8 mouse cellular contexts compared by ENCODE assay signal in the genomic region with DNA sequence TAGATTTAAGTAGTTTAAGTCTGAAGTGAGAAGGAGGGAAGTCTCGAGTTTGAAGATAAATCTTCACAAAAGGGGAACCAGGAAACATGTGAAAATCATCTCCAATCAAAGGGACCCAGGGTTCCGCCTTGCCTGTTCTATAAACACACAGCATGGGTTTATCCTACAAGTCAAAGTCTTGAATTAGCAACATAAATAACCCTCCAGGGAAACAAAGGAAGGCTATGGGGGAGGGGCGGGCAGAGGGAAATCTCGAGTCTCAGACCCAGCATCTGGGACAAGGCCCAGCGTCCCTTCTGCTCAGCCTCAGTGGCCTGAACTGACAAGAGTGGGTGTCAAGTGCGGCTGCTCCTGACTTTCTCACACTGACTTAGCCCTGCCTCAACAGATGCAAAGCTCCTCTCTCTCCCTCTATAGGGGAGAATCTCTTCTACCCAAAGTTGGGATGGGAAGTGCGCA.
DNase-seq lines count a peak whose midpoint lies in the region; ATAC-seq and TF ChIP-seq lines count a peak whose summit lies in the region.

No protein-coding gene starts in this region.

- no peak overlapping the region for H3K27ac ChIP-seq in kidney, postnatal 0 days
- H3K27ac ChIP-seq in embryonic facial prominence, embryonic 10.5 days (replicated peaks): peak overlapping the region; percentile 66
- H3K27ac ChIP-seq in hindbrain, embryonic 16.5 days (ENCODE audit: low read depth, low read length): no peak overlapping the region

- peak; percentile 57; the same call in 1 of the 2 replicates for ATAC-seq in kidney, postnatal 0 days (replicated peaks; ENCODE audit: low FRiP score, low read depth)
- ATAC-seq in hindbrain, embryonic 16.5 days: 0 out of 2 replicates have a peak, but pooled peaks have one; percentile 42
- ATAC-seq in megakaryocyte, adult 5-6 weeks (ENCODE audit: poor library complexity, severe bottlenecking): peak; percentile 78
- ATAC-seq in erythroid progenitor cell, adult 5-6 weeks (replicated peaks; ENCODE audit: low FRiP score, poor library complexity, severe bottlenecking): no peak

- no peak for TF ChIP-seq CTCF in kidney, postnatal 0 days (IDR thresholded peaks at IDR 0.05; ENCODE audit: low read depth)

- DNase-seq in kidney, postnatal 0 days (ENCODE audit: low spot score): peak; percentile 36
- DNase-seq in kidney, postnatal 25 days: no peak
- DNase-seq in embryonic facial prominence, embryonic 10.5 days (ENCODE audit: low spot score): peak; percentile 67
- no peak for DNase-seq in left cerebral cortex, adult 11 months (ENCODE audit: low spot score)
- no peak for DNase-seq in gastrocnemius, postnatal 25 days

- H3K4me1 ChIP-seq in kidney, postnatal 0 days (replicated peaks; ENCODE audit: insufficient read depth, low read length): no peaks in the 10 kb centered on the region
- H3K4me1 ChIP-seq in embryonic facial prominence, embryonic 10.5 days: peaks cover 9% of the 10 kb centered on the region
- no peaks in the 10 kb centered on the region for H3K4me1 ChIP-seq in hindbrain, embryonic 16.5 days (ENCODE audit: control insufficient read depth, insufficient read depth, low read depth, low read length)

- no peaks in the 10 kb centered on the region for H3K27me3 ChIP-seq in kidney, postnatal 0 days (ENCODE audit: insufficient read depth, low read length)
- H3K27me3 ChIP-seq in embryonic facial prominence, embryonic 10.5 days (replicated peaks; ENCODE audit: low read depth, poor library complexity, severe bottlenecking): no peaks in the 10 kb centered on the region
- no peaks in the 10 kb centered on the region for H3K27me3 ChIP-seq in hindbrain, embryonic 16.5 days (replicated peaks; ENCODE audit: control insufficient read depth, insufficient read depth, low read length)

- H3K4me3 ChIP-seq in kidney, postnatal 0 days (replicated peaks; ENCODE audit: low read depth, low read length): no peak overlapping the region
- no peak overlapping the region for H3K4me3 ChIP-seq in embryonic facial prominence, embryonic 10.5 days
- H3K4me3 ChIP-seq in hindbrain, embryonic 16.5 days (ENCODE audit: low read length): no peak overlapping the region

- no peaks in the 10 kb centered on the region for H3K36me3 ChIP-seq in kidney, postnatal 0 days (ENCODE audit: insufficient read depth, low read length)
- H3K36me3 ChIP-seq in embryonic facial prominence, embryonic 10.5 days (replicated peaks): no peaks in the 10 kb centered on the region
- H3K36me3 ChIP-seq in hindbrain, embryonic 16.5 days (ENCODE audit: control insufficient read depth, insufficient read depth, low read length): no peaks in the 10 kb centered on the region

- WGBS in kidney, postnatal 0 days: 27% methylated on average over 7 of the region's 7 CpGs
- WGBS in embryonic facial prominence, embryonic 10.5 days: 23% methylated on average over 7 of the region's 7 CpGs
- WGBS in hindbrain, embryonic 16.5 days: 19% methylated on average over 7 of the region's 7 CpGs

- no peak overlapping the region for H3K9ac ChIP-seq in kidney, postnatal 0 days (ENCODE audit: low read depth, low read length)
- H3K9ac ChIP-seq in hindbrain, embryonic 16.5 days (ENCODE audit: low read depth, low read length): no peak overlapping the region

- no peaks in the 10 kb centered on the region for H3K9me3 ChIP-seq in kidney, postnatal 0 days (replicated peaks; ENCODE audit: low read length)
- no peaks in the 10 kb centered on the region for H3K9me3 ChIP-seq in embryonic facial prominence, embryonic 10.5 days
- no peaks in the 10 kb centered on the region for H3K9me3 ChIP-seq in hindbrain, embryonic 16.5 days (ENCODE audit: control insufficient read depth, low read length)

- peak overlapping the region; percentile 19; the same call in 1 of the 2 replicates for H3K4me2 ChIP-seq in kidney, postnatal 0 days (ENCODE audit: low read length)
- peak overlapping the region; percentile 17; the same call in 1 of the 2 replicates for H3K4me2 ChIP-seq in hindbrain, embryonic 16.5 days (ENCODE audit: low read length)

Comparison
In these comparisons a context has a peak if more than half of its experiments do, and no peak if none do; other contexts are left out.
1. DNase-seq: peak in kidney, postnatal 0 days (single experiment) and embryonic facial prominence, embryonic 10.5 days (single experiment); none in kidney, postnatal 25 days (0 of 2), left cerebral cortex, adult 11 months (single experiment) and gastrocnemius, postnatal 25 days (single experiment).